Mouse (Mus musculus): ENCODE data around the gene Gm10260. TPM values are rescaled to one million over a fixed set of nuclear protein-coding genes. Genes with fewer than 3 reads are reported as not detected.

The Gm10260 gene
- 1.5 and 6.0 TPM in 2 replicates for polyA plus RNA-seq (2012; rRNA removed)

DNA sequence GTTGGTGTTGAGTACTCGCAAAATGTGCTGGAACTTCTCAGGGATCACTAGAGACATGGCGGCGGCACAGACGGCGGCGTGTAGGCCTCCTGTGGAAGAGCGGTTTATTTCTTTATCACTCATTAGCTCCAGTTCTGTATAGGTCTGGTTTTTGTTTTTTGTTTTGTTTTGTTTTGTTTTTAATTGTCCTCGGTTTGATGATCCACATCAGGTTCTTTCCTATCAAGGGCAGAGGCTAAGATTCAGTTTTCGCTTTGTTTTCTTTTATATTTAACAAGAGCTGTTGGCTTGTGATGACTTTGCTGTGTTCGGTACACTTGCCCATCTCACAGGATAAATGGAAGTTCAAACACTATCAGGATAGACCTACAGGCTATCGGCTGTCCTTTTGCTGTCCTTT lies at the start of gene Gm10260:
Gene Gm10260 (minus strand): TSS at position 101 of the 400 bp plus-strand sequence.

